Mouse (Mus musculus): ENCODE measurements around the gene Xpr1. TPM values are rescaled to one million over a fixed set of nuclear protein-coding genes. Genes with fewer than 3 reads are reported as not detected.

The Xpr1 gene
- polyA plus RNA-seq, 1 experiment from 2014 or later, result 57.4 TPM

GRCm38 (mm10) chr1:155322183-155322582 is 95.0 kb downstream of the Xpr1 start:
- WGBS, result 77% methylated on average over 1 of the region's 1 CpGs
- H3K27ac ChIP-seq (ENCODE audit: low read length), result no peak overlapping the region

GRCm38 (mm10) chr1:155320091-155320833 is 97.0 kb downstream of the Xpr1 start:
- ATAC-seq, result no peak
- WGBS, result 33% methylated on average over 7 of the region's 7 CpGs
- H3K27ac ChIP-seq (ENCODE audit: low read length), result peak overlapping the region; percentile 64

More at GRCm38 (mm10) chr1:155322183-155322582, 95.0 kb downstream of the Xpr1 start:
- no peak for ATAC-seq
- Histone ChIP-seq H3K9me3 (replicated peaks; ENCODE audit: control insufficient read depth, low read length, poor library complexity, severe bottlenecking) (no peaks in the 10 kb centered on the region), H3K27me3 (ENCODE audit: control insufficient read depth, insufficient read depth, low read depth, low read length) (no peaks in the 10 kb centered on the region), H3K4me1 (ENCODE audit: control insufficient read depth, insufficient read depth, low read length) (peaks cover 11% of the 10 kb centered on the region; the same call in 1 of the 2 replicates), H3K36me3 (ENCODE audit: control insufficient read depth, insufficient read depth, low read length) (peaks cover 2% of the 10 kb centered on the region; the same call in 1 of the 2 replicates), H3K9ac (ENCODE audit: low read depth, low read length) (no peak overlapping the region), H3K4me2 (ENCODE audit: low read length) (no peak overlapping the region), H3K4me3 (ENCODE audit: low read depth, low read length) (no peak overlapping the region)

GRCm38 (mm10) chr1:155319513-155319912 is 97.7 kb downstream of the Xpr1 start:
- H3K9ac ChIP-seq (ENCODE audit: low read depth, low read length), result no peak overlapping the region
- H3K27ac ChIP-seq (ENCODE audit: low read length), result 0 out of 2 replicates have a peak overlapping the region, but pooled peaks have one; percentile 7
- WGBS, result 64% methylated on average over 4 of the region's 4 CpGs
- peaks cover 2% of the 10 kb centered on the region; the same call in 1 of the 2 replicates for H3K36me3 ChIP-seq (ENCODE audit: control insufficient read depth, insufficient read depth, low read length)
- no peaks in the 10 kb centered on the region for H3K27me3 ChIP-seq (ENCODE audit: control insufficient read depth, insufficient read depth, low read depth, low read length)
- no peak overlapping the region for H3K4me3 ChIP-seq (ENCODE audit: low read depth, low read length)
- no peaks in the 10 kb centered on the region for H3K9me3 ChIP-seq (replicated peaks; ENCODE audit: control insufficient read depth, low read length, poor library complexity, severe bottlenecking)
- no peak overlapping the region for H3K4me2 ChIP-seq (ENCODE audit: low read length)
- ATAC-seq, result no peak
- peaks cover 11% of the 10 kb centered on the region; the same call in 1 of the 2 replicates for H3K4me1 ChIP-seq (ENCODE audit: control insufficient read depth, insufficient read depth, low read length)

More at GRCm38 (mm10) chr1:155320091-155320833, 97.0 kb downstream of the Xpr1 start:
- Histone ChIP-seq H3K27me3 (ENCODE audit: control insufficient read depth, insufficient read depth, low read depth, low read length) (no peaks in the 10 kb centered on the region), H3K4me1 (ENCODE audit: control insufficient read depth, insufficient read depth, low read length) (peaks cover 11% of the 10 kb centered on the region; the same call in 1 of the 2 replicates), H3K36me3 (ENCODE audit: control insufficient read depth, insufficient read depth, low read length) (peaks cover 2% of the 10 kb centered on the region; the same call in 1 of the 2 replicates), H3K9ac (ENCODE audit: low read depth, low read length) (no peak overlapping the region), H3K9me3 (replicated peaks; ENCODE audit: control insufficient read depth, low read length, poor library complexity, severe bottlenecking) (no peaks in the 10 kb centered on the region), H3K4me3 (ENCODE audit: low read depth, low read length) (no peak overlapping the region), H3K4me2 (ENCODE audit: low read length) (no peak overlapping the region)

GRCm38 (mm10) chr1:155311672-155312071 is 105.5 kb downstream of the Xpr1 start:
- Histone ChIP-seq H3K4me2 (ENCODE audit: low read length) (no peak overlapping the region), H3K9ac (ENCODE audit: low read depth, low read length) (no peak overlapping the region), H3K27ac (ENCODE audit: low read length) (no peak overlapping the region; the same call in 1 of the 2 replicates), H3K9me3 (replicated peaks; ENCODE audit: control insufficient read depth, low read length, poor library complexity, severe bottlenecking) (no peaks in the 10 kb centered on the region), H3K36me3 (ENCODE audit: control insufficient read depth, insufficient read depth, low read length) (0 out of 2 replicates have a peak, but pooled peaks cover 3% of the 10 kb centered on the region), H3K4me3 (ENCODE audit: low read depth, low read length) (no peak overlapping the region), H3K4me1 (ENCODE audit: control insufficient read depth, insufficient read depth, low read length) (peaks cover 16% of the 10 kb centered on the region), H3K27me3 (ENCODE audit: control insufficient read depth, insufficient read depth, low read depth, low read length) (no peaks in the 10 kb centered on the region)
- 26% methylated on average over 3 of the region's 3 CpGs for WGBS
- no peak for ATAC-seq

GRCm38 (mm10) chr1:155306879-155307278 is 110.3 kb downstream of the Xpr1 start:
- Histone ChIP-seq H3K4me1 (ENCODE audit: control insufficient read depth, insufficient read depth, low read length) (peaks cover 47% of the 10 kb centered on the region), H3K9me3 (replicated peaks; ENCODE audit: control insufficient read depth, low read length, poor library complexity, severe bottlenecking) (no peaks in the 10 kb centered on the region), H3K4me3 (ENCODE audit: low read depth, low read length) (no peak overlapping the region), H3K4me2 (ENCODE audit: low read length) (peak overlapping the region; percentile 12; the same call in 1 of the 2 replicates), H3K27ac (ENCODE audit: low read length) (peak overlapping the region; percentile 87), H3K9ac (ENCODE audit: low read depth, low read length) (no peak overlapping the region), H3K36me3 (ENCODE audit: control insufficient read depth, insufficient read depth, low read length) (no peaks in the 10 kb centered on the region), H3K27me3 (ENCODE audit: control insufficient read depth, insufficient read depth, low read depth, low read length) (no peaks in the 10 kb centered on the region)
- WGBS, result 3% methylated on average over 3 of the region's 3 CpGs
- ATAC-seq, result peak; percentile 71

GRCm38 (mm10) chr1:155303402-155303801 is 113.8 kb downstream of the Xpr1 start:
- Histone ChIP-seq H3K4me3 (ENCODE audit: low read depth, low read length) (no peak overlapping the region), H3K36me3 (ENCODE audit: control insufficient read depth, insufficient read depth, low read length) (no peaks in the 10 kb centered on the region), H3K27me3 (ENCODE audit: control insufficient read depth, insufficient read depth, low read depth, low read length) (no peaks in the 10 kb centered on the region), H3K27ac (ENCODE audit: low read length) (peak overlapping the region; percentile 72; the same call in 1 of the 2 replicates), H3K4me2 (ENCODE audit: low read length) (no peak overlapping the region), H3K9ac (ENCODE audit: low read depth, low read length) (no peak overlapping the region), H3K9me3 (replicated peaks; ENCODE audit: control insufficient read depth, low read length, poor library complexity, severe bottlenecking) (no peaks in the 10 kb centered on the region), H3K4me1 (ENCODE audit: control insufficient read depth, insufficient read depth, low read length) (peaks cover 47% of the 10 kb centered on the region)
- ATAC-seq, result peak; percentile 61
- WGBS, result 38% methylated on average over 2 of the region's 2 CpGs

GRCm38 (mm10) chr1:155297615-155298014 is 119.6 kb downstream of the Xpr1 start:
- no peak overlapping the region for H3K27ac ChIP-seq (ENCODE audit: low read length)
- H3K9me3 ChIP-seq (replicated peaks; ENCODE audit: control insufficient read depth, low read length, poor library complexity, severe bottlenecking), result no peaks in the 10 kb centered on the region
- no peak overlapping the region for H3K9ac ChIP-seq (ENCODE audit: low read depth, low read length)
- peaks cover 4% of the 10 kb centered on the region for H3K4me1 ChIP-seq (ENCODE audit: control insufficient read depth, insufficient read depth, low read length)
- H3K27me3 ChIP-seq (ENCODE audit: control insufficient read depth, insufficient read depth, low read depth, low read length), result no peaks in the 10 kb centered on the region
- WGBS, result 89% methylated on average over 5 of the region's 5 CpGs
- no peak overlapping the region for H3K4me3 ChIP-seq (ENCODE audit: low read depth, low read length)
- ATAC-seq, result no peak
- H3K36me3 ChIP-seq (ENCODE audit: control insufficient read depth, insufficient read depth, low read length), result no peaks in the 10 kb centered on the region
- H3K4me2 ChIP-seq (ENCODE audit: low read length), result no peak overlapping the region

- ATAC-seq, result no peak
- H3K27me3 ChIP-seq (ENCODE audit: control insufficient read depth, insufficient read depth, low read depth, low read length), result no peaks in the 10 kb centered on the region
- H3K36me3 ChIP-seq (ENCODE audit: control insufficient read depth, insufficient read depth, low read length), result no peaks in the 10 kb centered on the region
- no peaks in the 10 kb centered on the region for H3K9me3 ChIP-seq (replicated peaks; ENCODE audit: control insufficient read depth, low read length, poor library complexity, severe bottlenecking)
- WGBS, result 82% methylated on average over 2 of the region's 2 CpGs
- no peak overlapping the region for H3K4me3 ChIP-seq (ENCODE audit: low read depth, low read length)
- H3K4me2 ChIP-seq (ENCODE audit: low read length), result no peak overlapping the region
- H3K27ac ChIP-seq (ENCODE audit: low read length), result no peak overlapping the region
- peaks cover 2% of the 10 kb centered on the region for H3K4me1 ChIP-seq (ENCODE audit: control insufficient read depth, insufficient read depth, low read length)
- H3K9ac ChIP-seq (ENCODE audit: low read depth, low read length), result no peak overlapping the region
Observed at GRCm38 (mm10) chr1:155297203-155297602, 120.0 kb downstream of the Xpr1 start.

- Histone ChIP-seq H3K36me3 (ENCODE audit: control insufficient read depth, insufficient read depth, low read length) (peaks cover 10% of the 10 kb centered on the region; the same call in 1 of the 2 replicates), H3K4me2 (ENCODE audit: low read length) (no peak overlapping the region), H3K27ac (ENCODE audit: low read length) (peak overlapping the region; percentile 53; the same call in 1 of the 2 replicates), H3K9me3 (replicated peaks; ENCODE audit: control insufficient read depth, low read length, poor library complexity, severe bottlenecking) (no peaks in the 10 kb centered on the region), H3K4me3 (ENCODE audit: low read depth, low read length) (no peak overlapping the region), H3K9ac (ENCODE audit: low read depth, low read length) (no peak overlapping the region), H3K27me3 (ENCODE audit: control insufficient read depth, insufficient read depth, low read depth, low read length) (no peaks in the 10 kb centered on the region), H3K4me1 (ENCODE audit: control insufficient read depth, insufficient read depth, low read length) (peaks cover 2% of the 10 kb centered on the region)
- 7% methylated on average over 3 of the region's 3 CpGs for WGBS
- peak; percentile 91 for ATAC-seq
Observed at GRCm38 (mm10) chr1:155293446-155293845, 123.8 kb downstream of the Xpr1 start.

Measured in midbrain, embryonic 16.5 days (tissue).